Mouse (Mus musculus): Measurements from ENCODE around the gene Agk.

Agk gene

DNA sequence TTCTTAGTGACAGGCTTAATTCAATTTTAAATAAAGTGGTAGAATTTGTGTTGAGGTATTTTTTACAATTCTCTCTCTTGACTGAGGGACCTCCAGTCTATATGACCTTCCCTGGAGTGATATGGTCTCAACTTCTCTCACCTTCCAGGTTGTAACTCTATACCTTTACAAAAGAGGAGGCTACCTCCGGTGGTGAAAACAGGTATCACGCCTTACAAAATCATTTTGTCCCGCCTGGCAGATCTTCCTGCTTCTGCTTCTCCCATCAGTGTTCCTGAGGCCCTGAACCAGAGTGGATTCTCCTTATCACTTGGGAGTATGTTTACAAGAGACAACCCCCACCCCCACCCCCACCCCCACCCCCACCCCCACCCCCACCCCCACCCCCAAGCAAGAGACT, 116.8 kb downstream of the Agk start:
- peak; percentile 22 for DNase-seq (ENCODE audit: low read depth, low spot score)

- no peak for DNase-seq (ENCODE audit: low read depth, low spot score)
Measured at GRCm38 (mm10) chr6:40443281-40443928, 118.4 kb downstream of the Agk start.

All from ZHBTc4 (cell line).